12 mouse cellular contexts compared by ENCODE assay signal in genomic region chr4:135298680-135299079, GRCm38 (mm10). TPM values are rescaled to one million over a fixed set of nuclear protein-coding genes. Genes with fewer than 3 reads are reported as not detected.
DNase-seq lines count a peak whose midpoint lies in the region; ATAC-seq lines count a peak whose summit lies in the region.
"Had no signal": no experiment of that assay in that cellular context is flagged by ENCODE, and none has a peak within 500 bp of the region (broad histone marks: within the 10 kb centered on the region; RNA-seq: fewer than 3 reads in every experiment).

No protein-coding gene starts in this region.

- no peak overlapping the region for H3K4me2 ChIP-seq in heart, embryonic 14.5 days (ENCODE audit: low read length)
- no peak overlapping the region for H3K4me2 ChIP-seq in embryonic facial prominence, embryonic 15.5 days (replicated peaks)
- H3K4me2 ChIP-seq in forebrain, embryonic 14.5 days (ENCODE audit: low read length), result no peak overlapping the region

- H3K4me3 ChIP-seq in heart, embryonic 14.5 days (ENCODE audit: control insufficient read depth in 1 of 2, insufficient read depth in 1 of 2, low read depth in 1 of 2, low read length in 2 of 2), result no peak overlapping the region
- no peak overlapping the region for H3K4me3 ChIP-seq in embryonic facial prominence, embryonic 15.5 days (replicated peaks)
- no peak overlapping the region for H3K4me3 ChIP-seq in forebrain, embryonic 14.5 days (ENCODE audit: low read depth, low read length)
- H3K4me3 ChIP-seq: midbrain, embryonic 10.5 days had no signal

- no peaks in the 10 kb centered on the region for H3K36me3 ChIP-seq in heart, embryonic 14.5 days (ENCODE audit: control insufficient read depth, insufficient read depth, low read length)
- H3K36me3 ChIP-seq in embryonic facial prominence, embryonic 15.5 days, result no peaks in the 10 kb centered on the region
- no peaks in the 10 kb centered on the region for H3K36me3 ChIP-seq in forebrain, embryonic 14.5 days (ENCODE audit: control insufficient read depth, insufficient read depth, low read length)
- H3K36me3 ChIP-seq: midbrain, embryonic 10.5 days had no signal

- peaks cover 16 to 18% of the 10 kb centered on the region in 2 experiments for H3K4me1 ChIP-seq in heart, embryonic 14.5 days (ENCODE audit: control insufficient read depth in 2 of 2, insufficient read depth in 2 of 2, low read length in 2 of 2)
- H3K4me1 ChIP-seq in embryonic facial prominence, embryonic 15.5 days, result peaks cover 21% of the 10 kb centered on the region
- peaks cover 10% of the 10 kb centered on the region for H3K4me1 ChIP-seq in forebrain, embryonic 14.5 days (ENCODE audit: control insufficient read depth, insufficient read depth, low read length)

- H3K27ac ChIP-seq in heart, embryonic 14.5 days (replicated peaks in 1 of 2; ENCODE audit: control insufficient read depth in 1 of 2, insufficient read depth in 1 of 2, low read depth in 2 of 2, low read length in 2 of 2), result peak overlapping the region; percentile 57 to 68
- H3K27ac ChIP-seq in embryonic facial prominence, embryonic 15.5 days (replicated peaks), result peak overlapping the region; percentile 73
- H3K27ac ChIP-seq in forebrain, embryonic 14.5 days (ENCODE audit: low read depth, low read length), result no peak overlapping the region
- H3K27ac ChIP-seq: midbrain, embryonic 10.5 days had no signal

- no peak for ATAC-seq in heart, embryonic 14.5 days (ENCODE audit: insufficient number of reproducible peaks, insufficient read depth, low FRiP score, low read depth)
- no peak for ATAC-seq in embryonic facial prominence, embryonic 15.5 days (ENCODE audit: insufficient number of reproducible peaks, low FRiP score, low TSS enrichment, low read depth)
- ATAC-seq in forebrain, embryonic 14.5 days, result no peak
- ATAC-seq: activated CD4-positive, CD25-positive, alpha-beta regulatory T cell, adult 4 months had no signal

- H3K9me3 ChIP-seq in heart, embryonic 14.5 days (ENCODE audit: control insufficient read depth, low read length), result no peaks in the 10 kb centered on the region
- H3K9me3 ChIP-seq in embryonic facial prominence, embryonic 15.5 days (replicated peaks), result no peaks in the 10 kb centered on the region
- H3K9me3 ChIP-seq in forebrain, embryonic 14.5 days (replicated peaks; ENCODE audit: control insufficient read depth, low read length), result no peaks in the 10 kb centered on the region
- H3K9me3 ChIP-seq: midbrain, embryonic 10.5 days had no signal

- no peak for DNase-seq in heart, adult 11 months
- peak; percentile 33 to 69 for DNase-seq in lung, adult 18-20 months
- no peak for DNase-seq in lung, postnatal 4 days
- DNase-seq in lung, postnatal 36 days, result peak; percentile 66
- DNase-seq in layer of hippocampus, adult 18-20 months (ENCODE audit: low spot score in 2 of 2), result no peak
- no peak for DNase-seq in forebrain, embryonic 14.5 days (ENCODE audit: low spot score)
- DNase-seq: kidney, adult 8-10 months; thymus, adult 2 months had no signal

- H3K9ac ChIP-seq in heart, embryonic 14.5 days (ENCODE audit: low read length), result peak overlapping the region; percentile 38
- H3K9ac ChIP-seq in embryonic facial prominence, embryonic 15.5 days, result no peak overlapping the region
- H3K9ac ChIP-seq in forebrain, embryonic 14.5 days (ENCODE audit: low read length), result no peak overlapping the region

- H3K27me3 ChIP-seq in heart, embryonic 14.5 days (ENCODE audit: control insufficient read depth, insufficient read depth, low read length), result no peaks in the 10 kb centered on the region
- H3K27me3 ChIP-seq in embryonic facial prominence, embryonic 15.5 days, result no peaks in the 10 kb centered on the region
- no peaks in the 10 kb centered on the region for H3K27me3 ChIP-seq in forebrain, embryonic 14.5 days (replicated peaks; ENCODE audit: control insufficient read depth, insufficient read depth, low read length)

- 79% methylated on average over 10 of the region's 10 CpGs for WGBS in heart, embryonic 14.5 days
- WGBS in embryonic facial prominence, embryonic 15.5 days, result 75% methylated on average over 10 of the region's 10 CpGs
- WGBS in forebrain, embryonic 14.5 days, result 90% methylated on average over 10 of the region's 10 CpGs

RNA-seq across cellular contexts. Expression of gene Clic4, which starts 26.1 kb away (rescaled TPM):
- 181 and 194 TPM in 2 replicates for polyA plus RNA-seq in heart, embryonic 14.5 days (2014; fragmentation: Nextera tagmentation; extraction: Ambion mirVana)
- 111 and 113 TPM in 2 replicates for polyA plus RNA-seq in embryonic facial prominence, embryonic 15.5 days (2015; fragmentation: Nextera tagmentation; extraction: Ambion mirVana)
- 10 to 100 TPM; 40.1 to 40.2 TPM for total RNA-seq in layer of hippocampus, adult 18-20 months (2021)
- polyA plus RNA-seq in forebrain, embryonic 14.5 days (2014; fragmentation: Nextera tagmentation; extraction: Ambion mirVana), result 74.1 and 74.4 TPM in 2 replicates

RNA-seq across cellular contexts. Expression of gene Srrm1, which starts 54.4 kb away (rescaled TPM):
- 120 TPM in 2 replicates for polyA plus RNA-seq in heart, embryonic 14.5 days (2014; fragmentation: Nextera tagmentation; extraction: Ambion mirVana)
- 202 and 213 TPM in 2 replicates for polyA plus RNA-seq in embryonic facial prominence, embryonic 15.5 days (2015; fragmentation: Nextera tagmentation; extraction: Ambion mirVana)
- 100 to 1,000 TPM; 117 to 138 TPM for total RNA-seq in layer of hippocampus, adult 18-20 months (2021)
- polyA plus RNA-seq in forebrain, embryonic 14.5 days (2014; fragmentation: Nextera tagmentation; extraction: Ambion mirVana), result 129 and 152 TPM in 2 replicates

Comparison
In these comparisons a context has a peak if more than half of its experiments do, and no peak if none do; other contexts are left out.
1. DNase-seq: peak in lung, adult 18-20 months (2 of 2) and lung, postnatal 36 days (single experiment); none in heart, adult 11 months (single experiment), lung, postnatal 4 days (0 of 2), layer of hippocampus, adult 18-20 months (0 of 2) and forebrain, embryonic 14.5 days (single experiment).